Mouse (Mus musculus) brain, embryonic 14.5 days (tissue): ENCODE measurements at regions not wholly inside any gene's neighbourhood (a gene's known extent, or its start where the extent isn't known, plus 50 kb on each side); places are given as distances from the start of the nearest gene placed in this dataset.

Experiments
- CTCF ChIP-seq: fragments of 200-500 bp; IDR thresholded peaks from 2 replicates; pipeline ENCODE4 v1.5.1; 2012; ENCODE audit warnings: inconsistent platforms, mild to moderate bottlenecking, moderate library complexity, borderline replicate concordance; ENCODE audit not compliant: insufficient read depth, insufficient read length; ENCODE audit errors: extremely low read depth
- POLR2A ChIP-seq: fragments of 200-500 bp; IDR thresholded peaks from 2 replicates; pipeline ENCODE4 v1.6.1; 2012; ENCODE audit warnings: mild to moderate bottlenecking, inconsistent platforms, borderline replicate concordance; ENCODE audit not compliant: poor library complexity, insufficient read depth, insufficient read length, severe bottlenecking; ENCODE audit errors: extremely low read depth

DNA sequence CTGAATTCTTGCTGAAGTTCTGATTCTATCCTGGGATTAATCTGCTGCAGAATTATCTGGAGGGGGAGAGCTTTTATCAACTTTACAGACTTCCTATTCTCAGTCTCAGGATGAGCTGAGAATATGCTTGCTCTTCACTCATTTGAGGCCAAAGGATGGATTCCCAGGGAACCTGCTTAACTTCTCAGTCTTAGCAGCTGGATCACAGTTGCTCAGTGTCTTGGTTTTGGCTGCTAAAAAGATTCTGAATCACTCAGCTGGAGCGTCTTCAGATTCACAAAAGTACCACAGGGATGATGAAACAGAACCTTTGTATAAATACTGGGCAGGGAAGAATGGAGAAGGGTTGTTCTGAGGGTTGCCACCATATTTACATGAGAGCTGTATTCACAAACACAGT, 3481.6 kb downstream of the 9330182O14Rik start:
- TF ChIP-seq POLR2A (no peak), CTCF (no peak)
